18 mouse cellular contexts compared by ENCODE assay signal in genomic region chr10:75105687-75106086, GRCm38 (mm10). TPM values are rescaled to one million over a fixed set of nuclear protein-coding genes. Genes with fewer than 3 reads are reported as not detected.
A peak's percentile ranks its signal among the peaks of the same experiment; 100 is the strongest.
DNase-seq lines count a peak whose midpoint lies in the region; ATAC-seq and TF ChIP-seq lines count a peak whose summit lies in the region.
"Had no signal": no experiment of that assay in that cellular context is flagged by ENCODE, and none has a peak within 500 bp of the region (broad histone marks: within the 10 kb centered on the region; RNA-seq: fewer than 3 reads in every experiment).

No protein-coding gene starts in this region.

- H3K9me3 ChIP-seq in intestine, embryonic 14.5 days (ENCODE audit: control insufficient read depth, low read length), result no peaks in the 10 kb centered on the region
- no peaks in the 10 kb centered on the region for H3K9me3 ChIP-seq in intestine, embryonic 15.5 days
- no peaks in the 10 kb centered on the region for H3K9me3 ChIP-seq in MEL (replicated peaks; ENCODE audit: insufficient read depth, low read length)
- no peaks in the 10 kb centered on the region for H3K9me3 ChIP-seq in midbrain, embryonic 16.5 days (replicated peaks; ENCODE audit: control insufficient read depth, low read length, poor library complexity, severe bottlenecking)
- H3K9me3 ChIP-seq: embryonic facial prominence, embryonic 12.5 days; forebrain, embryonic 12.5 days; hindbrain, embryonic 13.5 days; limb, embryonic 15.5 days; lung, embryonic 15.5 days; neural tube, embryonic 15.5 days had no signal

- WGBS in intestine, embryonic 14.5 days, result 85% methylated on average over 5 of the region's 5 CpGs
- 81% methylated on average over 5 of the region's 5 CpGs for WGBS in intestine, embryonic 15.5 days
- 91% methylated on average over 5 of the region's 5 CpGs for WGBS in midbrain, embryonic 16.5 days

- H3K79me2 ChIP-seq in MEL (ENCODE audit: control insufficient read depth, insufficient read depth, low read length, poor library complexity), result no peaks in the 10 kb centered on the region

- no peak for TF ChIP-seq EP300 in MEL (IDR thresholded peaks at IDR 0.05; ENCODE audit: low read depth in 1 of 2, low read length in 2 of 2)

- DNase-seq in intestine, embryonic 14.5 days (ENCODE audit: low spot score), result no peak
- DNase-seq in B cell, adult 2 months, result peak; percentile 24 to 29
- peak; percentile 6 for DNase-seq in MEL (ENCODE audit: low read depth, low spot score)
- DNase-seq in adrenal gland, adult 2 months, result no peak
- DNase-seq in right cerebral cortex, adult 18-20 months, result no peak
- DNase-seq: adrenal gland, postnatal 14 days; cerebellum, postnatal 14 days; kidney, adult 8-10 months had no signal

- ATAC-seq in intestine, embryonic 14.5 days (replicated peaks; ENCODE audit: low FRiP score, low TSS enrichment, low read depth), result no peak
- ATAC-seq in intestine, embryonic 15.5 days, result no peak
- ATAC-seq in megakaryocyte, adult 5-6 weeks (ENCODE audit: poor library complexity, severe bottlenecking), result peak; percentile 78
- no peak for ATAC-seq in midbrain, embryonic 16.5 days

- no peak for TF ChIP-seq RAD21 in MEL (IDR thresholded peaks at IDR 0.05; ENCODE audit: low read depth, low read length)

- no peak for TF ChIP-seq POLR2A in MEL (IDR thresholded peaks at IDR 0.05; ENCODE audit: control insufficient read depth in 1 of 2, insufficient read depth in 1 of 2, low read depth in 1 of 2, low read length in 2 of 2, poor library complexity in 1 of 2)

- H3K36me3 ChIP-seq in intestine, embryonic 14.5 days (ENCODE audit: control insufficient read depth, insufficient read depth, low read length), result no peaks in the 10 kb centered on the region
- H3K36me3 ChIP-seq in intestine, embryonic 15.5 days, result no peaks in the 10 kb centered on the region
- no peaks in the 10 kb centered on the region for H3K36me3 ChIP-seq in MEL (ENCODE audit: control insufficient read depth in 1 of 2, insufficient read depth in 2 of 2, low read length in 2 of 2)
- no peaks in the 10 kb centered on the region for H3K36me3 ChIP-seq in midbrain, embryonic 16.5 days (ENCODE audit: control insufficient read depth, insufficient read depth, low read length)
- H3K36me3 ChIP-seq: embryonic facial prominence, embryonic 12.5 days; forebrain, embryonic 12.5 days; hindbrain, embryonic 13.5 days; limb, embryonic 15.5 days; lung, embryonic 15.5 days; neural tube, embryonic 15.5 days had no signal

- H3K4me2 ChIP-seq in intestine, embryonic 14.5 days (ENCODE audit: low read length), result no peak overlapping the region
- no peak overlapping the region for H3K4me2 ChIP-seq in intestine, embryonic 15.5 days (replicated peaks)
- no peak overlapping the region for H3K4me2 ChIP-seq in midbrain, embryonic 16.5 days (ENCODE audit: low read length)
- H3K4me2 ChIP-seq: embryonic facial prominence, embryonic 12.5 days; forebrain, embryonic 12.5 days; hindbrain, embryonic 13.5 days; limb, embryonic 15.5 days; lung, embryonic 15.5 days; neural tube, embryonic 15.5 days had no signal

- H3K4me3 ChIP-seq in intestine, embryonic 14.5 days (ENCODE audit: low read depth, low read length), result no peak overlapping the region
- no peak overlapping the region for H3K4me3 ChIP-seq in intestine, embryonic 15.5 days (replicated peaks)
- no peak overlapping the region for H3K4me3 ChIP-seq in MEL (ENCODE audit: control insufficient read depth in 1 of 2, insufficient read depth in 1 of 2, low read depth in 2 of 2, low read length in 2 of 2)
- no peak overlapping the region for H3K4me3 ChIP-seq in midbrain, embryonic 16.5 days (ENCODE audit: low read depth, low read length)
- H3K4me3 ChIP-seq: embryonic facial prominence, embryonic 12.5 days; forebrain, embryonic 12.5 days; hindbrain, embryonic 13.5 days; left cerebral cortex, adult 2 months; limb, embryonic 15.5 days; lung, embryonic 15.5 days; neural tube, embryonic 15.5 days had no signal

- peaks cover 28% of the 10 kb centered on the region for H3K4me1 ChIP-seq in intestine, embryonic 14.5 days (replicated peaks; ENCODE audit: control insufficient read depth, insufficient read depth, low read length)
- H3K4me1 ChIP-seq in intestine, embryonic 15.5 days (replicated peaks), result peaks cover 33% of the 10 kb centered on the region
- no peaks in the 10 kb centered on the region for H3K4me1 ChIP-seq in MEL (ENCODE audit: control insufficient read depth in 1 of 2, insufficient read depth in 2 of 2, low read length in 2 of 2)
- H3K4me1 ChIP-seq in midbrain, embryonic 16.5 days (ENCODE audit: control insufficient read depth, insufficient read depth, low read length), result peaks cover 20% of the 10 kb centered on the region

- no peaks in the 10 kb centered on the region for H3K27me3 ChIP-seq in intestine, embryonic 14.5 days (replicated peaks; ENCODE audit: control insufficient read depth, insufficient read depth, low read length)
- H3K27me3 ChIP-seq in intestine, embryonic 15.5 days (replicated peaks), result no peaks in the 10 kb centered on the region
- no peaks in the 10 kb centered on the region for H3K27me3 ChIP-seq in MEL (ENCODE audit: control insufficient read depth in 1 of 2, insufficient read depth in 2 of 2, low read length in 2 of 2)
- H3K27me3 ChIP-seq in midbrain, embryonic 16.5 days (ENCODE audit: control insufficient read depth, insufficient read depth, low read depth, low read length), result no peaks in the 10 kb centered on the region
- H3K27me3 ChIP-seq: embryonic facial prominence, embryonic 12.5 days; forebrain, embryonic 12.5 days; hindbrain, embryonic 13.5 days; limb, embryonic 15.5 days; lung, embryonic 15.5 days; neural tube, embryonic 15.5 days had no signal

- H3K27ac ChIP-seq in intestine, embryonic 14.5 days (ENCODE audit: low read depth), result 0 out of 2 replicates have a peak overlapping the region, but pooled peaks have one; percentile 22
- H3K27ac ChIP-seq in intestine, embryonic 15.5 days, result no peak overlapping the region
- H3K27ac ChIP-seq in MEL (ENCODE audit: control insufficient read depth, low read depth, low read length), result no peak overlapping the region
- no peak overlapping the region for H3K27ac ChIP-seq in midbrain, embryonic 16.5 days (ENCODE audit: low read length)
- H3K27ac ChIP-seq: hindbrain, embryonic 13.5 days; neural tube, embryonic 15.5 days had no signal

- H3K9ac ChIP-seq in intestine, embryonic 14.5 days (ENCODE audit: low read length), result no peak overlapping the region
- no peak overlapping the region for H3K9ac ChIP-seq in intestine, embryonic 15.5 days
- H3K9ac ChIP-seq in MEL (ENCODE audit: control insufficient read depth, low read depth, low read length, poor library complexity, severe bottlenecking), result no peak overlapping the region
- H3K9ac ChIP-seq in midbrain, embryonic 16.5 days (ENCODE audit: low read depth, low read length), result no peak overlapping the region
- H3K9ac ChIP-seq: embryonic facial prominence, embryonic 12.5 days; forebrain, embryonic 12.5 days; hindbrain, embryonic 13.5 days; limb, embryonic 15.5 days; lung, embryonic 15.5 days; neural tube, embryonic 15.5 days had no signal

- TF ChIP-seq CTCF in MEL (IDR thresholded peaks at IDR 0.05 in 2 of 3, conservative IDR thresholded peaks at IDR 0.05 in 1 of 3; ENCODE audit: control insufficient read depth in 1 of 3, insufficient read depth in 1 of 3, low read depth in 2 of 3, low read length in 3 of 3, poor library complexity in 1 of 3, severe bottlenecking in 1 of 3), result no peak

TF ChIP-seq in MEL, 35 proteins besides CTCF, POLR2A, EP300 and RAD21:
- TF ChIP-seq ZKSCAN1 (IDR thresholded peaks at IDR 0.05; ENCODE audit: low read depth, low read length), result no peak
- TF ChIP-seq BHLHE40 (IDR thresholded peaks at IDR 0.05; ENCODE audit: borderline replicate concordance, low read depth, low read length), result no peak
- TF ChIP-seq MYC (IDR thresholded peaks at IDR 0.05; ENCODE audit: low read depth, low read length), result no peak

RNA-seq across cellular contexts. Expression of gene Bcr, which starts 45.3 kb away (rescaled TPM):
- 11.3 and 14.4 TPM in 2 replicates for polyA plus RNA-seq in intestine, embryonic 14.5 days (2014; fragmentation: Nextera tagmentation; extraction: Ambion mirVana)
- 11.7 and 12.9 TPM in 2 replicates for polyA plus RNA-seq in intestine, embryonic 15.5 days (2015; fragmentation: Nextera tagmentation; extraction: Ambion mirVana)
- not detected in 2 replicates for total RNA-seq in MEL (2012; rRNA removed)
- polyA plus RNA-seq in MEL (2012; ENCODE audit: insufficient read depth in 1 of 2, insufficient read length in 2 of 2, low read depth in 1 of 2, low replicate concordance in 2 of 2, missing spikeins in 1 of 2), result not detected
- total RNA-seq in megakaryocyte, adult 5-6 weeks (2015), result 14.1 and 14.5 TPM in 2 replicates
- total RNA-seq in megakaryocyte, adult 5-6 weeks (2017), result 9.1 and 14.5 TPM in 2 replicates
- total RNA-seq in adrenal gland, adult 2 months (2021), result 10 to 100 TPM; 40.2 to 43.2 TPM
- 20.0 and 20.1 TPM in 2 replicates for polyA plus RNA-seq in adrenal gland, adult 2 months (2012; rRNA removed)
- polyA plus RNA-seq in midbrain, embryonic 16.5 days (2015; fragmentation: Nextera tagmentation; extraction: Ambion mirVana), result 12.4 and 13.8 TPM in 2 replicates

Comparison
In these comparisons a context has a peak if more than half of its experiments do, and no peak if none do; other contexts are left out.
1. DNase-seq: peak in B cell, adult 2 months (2 of 2) and MEL (single experiment); none in intestine, embryonic 14.5 days (single experiment), adrenal gland, adult 2 months (single experiment) and right cerebral cortex, adult 18-20 months (single experiment).
2. RNA of gene Bcr, which starts 45.3 kb away (polyA plus RNA-seq): 20.0 to 20.1 TPM in adrenal gland, adult 2 months, 11.3 to 14.4 TPM in intestine, embryonic 14.5 days, 12.4 to 13.8 TPM in midbrain, embryonic 16.5 days and 11.7 to 12.9 TPM in intestine, embryonic 15.5 days; not detected in MEL; every median in the first group is over 10 times any median in the second.